Mouse (Mus musculus): ENCODE measurements around the gene Cntnap2.
"Not testable (repeated sequence)": the region's sequence is repeated elsewhere in the genome, so short reads cannot be mapped to it uniquely, and the experiment has no call there.

Gene Cntnap2

GRCm38 (mm10) chr6:46361091-46361490 is 1301.9 kb downstream of the Cntnap2 start:
- DNase-seq, result no peak

- no peak for DNase-seq
Observed at GRCm38 (mm10) chr6:46362156-46362555, 1303.0 kb downstream of the Cntnap2 start.

- DNase-seq, result no peak
Observed at GRCm38 (mm10) chr6:46398725-46399589, 1339.8 kb downstream of the Cntnap2 start.

GRCm38 (mm10) chr6:46414154-46414553 is 1355.0 kb downstream of the Cntnap2 start:
- no peak for DNase-seq

GRCm38 (mm10) chr6:46414562-46414961 is 1355.4 kb downstream of the Cntnap2 start:
- no peak for DNase-seq

- DNase-seq, result no peak
Observed at GRCm38 (mm10) chr6:46419827-46420226, 1360.7 kb downstream of the Cntnap2 start.

- no peak for DNase-seq
Observed at GRCm38 (mm10) chr6:46420349-46420748, 1361.2 kb downstream of the Cntnap2 start.

- no peak for DNase-seq
Observed at GRCm38 (mm10) chr6:46428231-46428630, 1369.1 kb downstream of the Cntnap2 start.

- no peak for DNase-seq
Observed at GRCm38 (mm10) chr6:46450917-46451638, 1391.9 kb downstream of the Cntnap2 start.

- no peak for DNase-seq
Observed at GRCm38 (mm10) chr6:46472683-46473082, 1413.5 kb downstream of the Cntnap2 start.

GRCm38 (mm10) chr6:46484392-46484791 is 1425.2 kb downstream of the Cntnap2 start:
- no peak for DNase-seq

GRCm38 (mm10) chr6:46502786-46503185 is 1443.6 kb downstream of the Cntnap2 start:
- no peak for DNase-seq

GRCm38 (mm10) chr6:46512841-46513240 is 1453.7 kb downstream of the Cntnap2 start:
- no peak for DNase-seq

GRCm38 (mm10) chr6:46537586-46537985 is 1478.4 kb downstream of the Cntnap2 start:
- DNase-seq, result not testable (repeated sequence)

GRCm38 (mm10) chr6:46563470-46563869 is 1504.3 kb downstream of the Cntnap2 start:
- DNase-seq, result no peak

GRCm38 (mm10) chr6:46575055-46575454 is 1515.9 kb downstream of the Cntnap2 start:
- DNase-seq, result no peak

- no peak for DNase-seq
Observed at GRCm38 (mm10) chr6:46612365-46612764, 1553.2 kb downstream of the Cntnap2 start.

- DNase-seq, result no peak
Observed at GRCm38 (mm10) chr6:46612872-46613271, 1553.7 kb downstream of the Cntnap2 start.

- no peak for DNase-seq
Observed at GRCm38 (mm10) chr6:46669018-46669417, 1609.9 kb downstream of the Cntnap2 start.

GRCm38 (mm10) chr6:46675081-46675480 is 1615.9 kb downstream of the Cntnap2 start:
- no peak for DNase-seq

GRCm38 (mm10) chr6:46675621-46676020 is 1616.5 kb downstream of the Cntnap2 start:
- DNase-seq, result no peak

- DNase-seq, result no peak
Observed at GRCm38 (mm10) chr6:46696187-46696586, 1637.0 kb downstream of the Cntnap2 start.

- DNase-seq, result no peak
Observed at GRCm38 (mm10) chr6:46699343-46699742, 1640.2 kb downstream of the Cntnap2 start.

All from kidney, postnatal 4 days (tissue).